Comparison of ENCODE assay signal across 11 mouse cellular contexts in genomic region chr7:79362208-79362607, GRCm38 (mm10). TPM values are rescaled to one million over a fixed set of nuclear protein-coding genes. Genes with fewer than 3 reads are reported as not detected.
DNase-seq lines count a peak whose midpoint lies in the region; ATAC-seq lines count a peak whose summit lies in the region.
"Had no signal": no experiment of that assay in that cellular context is flagged by ENCODE, and none has a peak within 500 bp of the region (broad histone marks: within the 10 kb centered on the region; RNA-seq: fewer than 3 reads in every experiment).

No protein-coding gene starts in this region.

- DNase-seq in layer of hippocampus, adult 11-12 months (ENCODE audit: low spot score) = peak; percentile 55
- no peak for DNase-seq in layer of hippocampus, adult 9-10 months (ENCODE audit: low spot score)
- DNase-seq in brain, embryonic 18.5 days (ENCODE audit: low read depth, low spot score) = peak; percentile 61
- DNase-seq in hindbrain, embryonic 10.5 days (ENCODE audit: low spot score) = no peak
- DNase-seq in midbrain, embryonic 14.5 days = peak; percentile 72
- DNase-seq in urinary bladder, adult 2 months (ENCODE audit: low spot score) = no peak
- DNase-seq in MN1 (ENCODE audit: low spot score) = no peak
- no peak for DNase-seq in heart, adult 18-20 months

- ATAC-seq in midbrain, embryonic 14.5 days (ENCODE audit: low FRiP score, low TSS enrichment) = peak; percentile 77
- ATAC-seq: activated CD4-positive, CD25-positive, alpha-beta regulatory T cell, adult 4 months had no signal

- no peak overlapping the region for H3K4me3 ChIP-seq in hindbrain, embryonic 10.5 days
- H3K4me3 ChIP-seq in midbrain, embryonic 14.5 days (replicated peaks; ENCODE audit: low read depth, low read length) = no peak overlapping the region

- peaks cover 9% of the 10 kb centered on the region for H3K4me1 ChIP-seq in hindbrain, embryonic 10.5 days (replicated peaks)
- H3K4me1 ChIP-seq in midbrain, embryonic 14.5 days (ENCODE audit: control insufficient read depth, insufficient read depth, low read length) = no peaks in the 10 kb centered on the region

- no peaks in the 10 kb centered on the region for H3K27me3 ChIP-seq in hindbrain, embryonic 10.5 days (ENCODE audit: insufficient read depth, poor library complexity, severe bottlenecking)
- H3K27me3 ChIP-seq in midbrain, embryonic 14.5 days (ENCODE audit: control insufficient read depth, insufficient read depth, low read length) = no peaks in the 10 kb centered on the region

- peaks cover 71% of the 10 kb centered on the region for H3K36me3 ChIP-seq in hindbrain, embryonic 10.5 days
- peaks cover 54% of the 10 kb centered on the region for H3K36me3 ChIP-seq in midbrain, embryonic 14.5 days (ENCODE audit: control insufficient read depth, insufficient read depth, low read length)

- H3K4me2 ChIP-seq in midbrain, embryonic 14.5 days (ENCODE audit: low read length) = no peak overlapping the region

- no peaks in the 10 kb centered on the region for H3K9me3 ChIP-seq in hindbrain, embryonic 10.5 days
- no peaks in the 10 kb centered on the region for H3K9me3 ChIP-seq in midbrain, embryonic 14.5 days (ENCODE audit: control insufficient read depth, low read length)

- no peak overlapping the region for H3K9ac ChIP-seq in midbrain, embryonic 14.5 days (replicated peaks; ENCODE audit: low read length)

- 71% methylated on average over 8 of the region's 8 CpGs for WGBS in hindbrain, embryonic 10.5 days
- WGBS in midbrain, embryonic 14.5 days = 52% methylated on average over 8 of the region's 8 CpGs

- H3K27ac ChIP-seq in hindbrain, embryonic 10.5 days = peak overlapping the region; percentile 60
- peak overlapping the region; percentile 66 for H3K27ac ChIP-seq in midbrain, embryonic 14.5 days (replicated peaks; ENCODE audit: low read depth, low read length)

RNA-seq across cellular contexts. Expression of gene Rlbp1, which starts 24.6 kb away (rescaled TPM):
- 0.27 and 0.58 TPM in 2 replicates for polyA plus RNA-seq in hindbrain, embryonic 10.5 days (2016; fragmentation: Nextera tagmentation; extraction: Ambion mirVana)
- polyA plus RNA-seq in midbrain, embryonic 14.5 days (2014; fragmentation: Nextera tagmentation; extraction: Ambion mirVana) = 9.2 TPM in 2 replicates
- polyA plus RNA-seq in urinary bladder, adult 2 months (2012; rRNA removed) = 0.08 and 0.13 TPM in 2 replicates
- not detected for total RNA-seq in heart, adult 18-20 months (2021)
- polyA plus RNA-seq: heart, embryonic 14.5 days; spleen, adult 2 months had no signal

RNA-seq across cellular contexts. Expression of gene Fanci, which starts 29.5 kb away (rescaled TPM):
- polyA plus RNA-seq in hindbrain, embryonic 10.5 days (2016; fragmentation: Nextera tagmentation; extraction: Ambion mirVana) = 16.1 and 19.5 TPM in 2 replicates
- polyA plus RNA-seq in midbrain, embryonic 14.5 days (2014; fragmentation: Nextera tagmentation; extraction: Ambion mirVana) = 1.6 and 3.1 TPM in 2 replicates
- 0.80 and 0.99 TPM in 2 replicates for polyA plus RNA-seq in urinary bladder, adult 2 months (2012; rRNA removed)
- total RNA-seq in heart, adult 18-20 months (2021) = under 1 TPM; 0.32 to 0.36 TPM

Comparison
In these comparisons a context has a peak if more than half of its experiments do, and no peak if none do; other contexts are left out.
1. DNase-seq: peak in layer of hippocampus, adult 11-12 months (single experiment), brain, embryonic 18.5 days (single experiment) and midbrain, embryonic 14.5 days (single experiment); none in layer of hippocampus, adult 9-10 months (single experiment), hindbrain, embryonic 10.5 days (single experiment), urinary bladder, adult 2 months (single experiment), MN1 (single experiment) and heart, adult 18-20 months (0 of 2).